Mouse (Mus musculus) cortical plate, adult 2 months (tissue): ENCODE data around the gene Ndufb7.

Experiments
- CTCF ChIP-seq: fragments of 200-500 bp; IDR thresholded peaks from 2 replicates; pipeline ENCODE4 v1.5.1; 2011; ENCODE audit warnings: mild to moderate bottlenecking, control low read depth, low read length; ENCODE audit not compliant: insufficient read depth; ENCODE audit errors: extremely low read depth
- POLR2A ChIP-seq: fragments of 200-500 bp; IDR thresholded peaks from 2 replicates; pipeline ENCODE4 v1.6.1; 2011; ENCODE audit warnings: mild to moderate bottlenecking, low read length, control low read depth; ENCODE audit not compliant: insufficient read depth; ENCODE audit errors: extremely low read depth

DNA sequence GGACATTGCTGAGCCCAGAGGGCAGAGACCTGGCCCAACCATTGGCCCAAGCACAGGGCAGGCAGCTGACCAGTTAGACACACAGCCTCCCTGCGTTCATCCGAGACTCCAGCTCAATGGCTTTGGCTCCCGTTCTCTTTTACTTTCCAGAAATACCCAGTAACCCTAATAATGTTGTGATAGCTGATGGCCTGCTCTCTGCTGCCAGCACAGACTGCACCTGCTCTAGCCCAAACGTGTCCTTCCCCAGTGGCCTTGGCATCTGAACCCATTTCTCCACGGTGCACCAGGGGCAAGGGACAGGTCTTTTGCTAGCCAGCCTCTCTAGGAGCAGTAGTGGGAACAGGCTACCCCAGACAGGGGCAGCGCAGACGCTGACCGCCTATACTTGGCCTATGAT lies 14.4 kb downstream of the Ndufb7 start:
- TF ChIP-seq CTCF (no peak), POLR2A (no peak)
